Mouse (Mus musculus): ENCODE data around the gene Tfeb. TPM values are rescaled to one million over a fixed set of nuclear protein-coding genes. Genes with fewer than 3 reads are reported as not detected.

Tfeb gene
- polyA plus RNA-seq, 1 experiment from 2014 or later = 2.1 TPM

- Histone ChIP-seq H3K36me3 (ENCODE audit: control insufficient read depth, insufficient read depth, low read length) (no peaks in the 10 kb centered on the region), H3K9me3 (ENCODE audit: control insufficient read depth, low read length) (no peaks in the 10 kb centered on the region), H3K27me3 (ENCODE audit: control insufficient read depth, insufficient read depth, low read length) (no peaks in the 10 kb centered on the region), H3K4me2 (no peak overlapping the region), H3K27ac (ENCODE audit: low read depth, low read length) (no peak overlapping the region), H3K9ac (ENCODE audit: low read length) (no peak overlapping the region), H3K4me3 (ENCODE audit: low read depth, low read length) (no peak overlapping the region), H3K4me1 (ENCODE audit: control insufficient read depth, insufficient read depth, low read length) (peaks cover 2% of the 10 kb centered on the region; the same call in 1 of the 2 replicates)
- ATAC-seq (ENCODE audit: low FRiP score) (no peak), DNase-seq (ENCODE audit: low spot score, missing footprints) (no peak)
- WGBS = 64% methylated on average over 8 of the region's 8 CpGs
Measured at GRCm38 (mm10) chr17:47821339-47821738, 84.5 kb downstream of the Tfeb start.

GRCm38 (mm10) chr17:47831161-47831560, 94.3 kb downstream of the Tfeb start:
- H3K4me1 ChIP-seq (ENCODE audit: control insufficient read depth, insufficient read depth, low read length) = peaks cover 21% of the 10 kb centered on the region
- H3K4me3 ChIP-seq (ENCODE audit: low read depth, low read length) = 0 out of 2 replicates have a peak overlapping the region, but pooled peaks have one; percentile 6
- ATAC-seq (ENCODE audit: low FRiP score) (peak; percentile 40; the same call in 1 of the 2 replicates), DNase-seq (ENCODE audit: low spot score, missing footprints) (no peak)
- no peak overlapping the region for H3K27ac ChIP-seq (ENCODE audit: low read depth, low read length)
- no peaks in the 10 kb centered on the region for H3K36me3 ChIP-seq (ENCODE audit: control insufficient read depth, insufficient read depth, low read length)
- H3K9me3 ChIP-seq (ENCODE audit: control insufficient read depth, low read length) = no peaks in the 10 kb centered on the region
- H3K27me3 ChIP-seq (ENCODE audit: control insufficient read depth, insufficient read depth, low read length) = peaks cover 29% of the 10 kb centered on the region
- 0 out of 2 replicates have a peak overlapping the region, but pooled peaks have one; percentile 40 for H3K9ac ChIP-seq (ENCODE audit: low read length)
- peak overlapping the region; percentile 99 for H3K4me2 ChIP-seq
- 1% methylated on average over 9 of the region's 9 CpGs for WGBS

DNA sequence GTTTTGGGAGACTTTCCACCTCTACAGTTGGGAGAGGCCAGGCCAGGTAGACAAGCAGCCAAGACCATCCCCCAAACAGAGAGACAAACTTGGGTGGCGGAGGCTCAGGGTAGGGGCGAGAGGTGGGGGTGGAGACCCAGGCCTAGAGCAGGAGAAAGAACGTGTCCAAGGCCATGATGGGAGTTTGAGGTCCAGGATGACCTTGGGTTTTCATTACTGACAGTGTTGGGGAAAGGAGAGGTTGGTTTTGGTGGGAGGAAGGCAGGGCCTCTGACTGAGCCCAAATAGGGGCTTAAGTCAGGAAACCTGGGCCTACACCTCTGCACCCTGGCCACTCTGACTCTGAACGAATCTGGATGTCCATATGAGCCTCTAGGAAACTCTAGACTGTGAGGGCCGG, 94.9 kb downstream of the Tfeb start:
- WGBS = 43% methylated on average over 5 of the region's 5 CpGs
- no peaks in the 10 kb centered on the region for H3K9me3 ChIP-seq (ENCODE audit: control insufficient read depth, low read length)
- H3K4me3 ChIP-seq (ENCODE audit: low read depth, low read length) = peak overlapping the region; percentile 61
- peak; percentile 90 for DNase-seq (ENCODE audit: low spot score, missing footprints)
- no peak for ATAC-seq (ENCODE audit: low FRiP score)
- H3K4me1 ChIP-seq (ENCODE audit: control insufficient read depth, insufficient read depth, low read length) = peaks cover 21% of the 10 kb centered on the region
- H3K27me3 ChIP-seq (ENCODE audit: control insufficient read depth, insufficient read depth, low read length) = peaks cover 29% of the 10 kb centered on the region
- peak overlapping the region; percentile 40; the same call in 1 of the 2 replicates for H3K9ac ChIP-seq (ENCODE audit: low read length)
- no peaks in the 10 kb centered on the region for H3K36me3 ChIP-seq (ENCODE audit: control insufficient read depth, insufficient read depth, low read length)
- H3K27ac ChIP-seq (ENCODE audit: low read depth, low read length) = no peak overlapping the region
- peak overlapping the region; percentile 99 for H3K4me2 ChIP-seq

DNA sequence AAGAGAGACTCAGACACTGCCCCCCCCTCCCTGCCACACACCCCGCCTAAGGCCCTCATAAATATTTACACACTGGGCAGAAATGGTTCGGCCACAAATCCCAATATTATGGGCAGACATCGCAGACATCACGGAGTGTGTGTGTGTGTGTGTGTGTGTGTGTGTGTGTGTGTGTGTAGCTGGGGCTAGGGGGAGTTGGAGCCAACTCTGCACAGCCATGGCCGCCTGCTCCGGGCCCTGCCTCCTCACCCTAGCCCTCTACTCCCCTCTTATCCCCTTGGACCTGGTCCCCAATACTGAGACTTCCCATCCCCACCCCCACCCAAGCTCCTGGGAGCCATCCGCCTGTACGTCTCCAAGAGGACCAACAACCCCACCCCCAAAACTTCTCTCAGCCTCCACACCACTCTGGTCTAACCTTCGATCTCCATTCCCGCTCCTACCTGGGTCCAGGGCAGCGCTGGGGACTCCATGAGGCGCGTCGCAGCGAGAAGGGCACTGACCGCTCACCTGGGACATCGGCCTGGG, 95.7 kb downstream of the Tfeb start:
- DNase-seq (ENCODE audit: low spot score, missing footprints) (peak; percentile 93), ATAC-seq (ENCODE audit: low FRiP score) (peak; percentile 65)
- H3K27ac ChIP-seq (ENCODE audit: low read depth, low read length) = no peak overlapping the region
- peak overlapping the region; percentile 99 for H3K4me2 ChIP-seq
- H3K9ac ChIP-seq (ENCODE audit: low read length) = peak overlapping the region; percentile 74
- H3K27me3 ChIP-seq (ENCODE audit: control insufficient read depth, insufficient read depth, low read length) = peaks cover 29% of the 10 kb centered on the region
- under 1% methylated on average over 17 of the region's 17 CpGs for WGBS
- peak overlapping the region; percentile 61 for H3K4me3 ChIP-seq (ENCODE audit: low read depth, low read length)
- H3K9me3 ChIP-seq (ENCODE audit: control insufficient read depth, low read length) = no peaks in the 10 kb centered on the region
- no peaks in the 10 kb centered on the region for H3K36me3 ChIP-seq (ENCODE audit: control insufficient read depth, insufficient read depth, low read length)
- H3K4me1 ChIP-seq (ENCODE audit: control insufficient read depth, insufficient read depth, low read length) = peaks cover 21% of the 10 kb centered on the region

GRCm38 (mm10) chr17:47833029-47833627, 96.3 kb downstream of the Tfeb start:
- H3K9ac ChIP-seq (ENCODE audit: low read length) = peak overlapping the region; percentile 74
- peak overlapping the region; percentile 61 for H3K4me3 ChIP-seq (ENCODE audit: low read depth, low read length)
- DNase-seq (ENCODE audit: low spot score, missing footprints) = peak; percentile 97
- no peaks in the 10 kb centered on the region for H3K36me3 ChIP-seq (ENCODE audit: control insufficient read depth, insufficient read depth, low read length)
- peak overlapping the region; percentile 99 for H3K4me2 ChIP-seq
- H3K4me1 ChIP-seq (ENCODE audit: control insufficient read depth, insufficient read depth, low read length) = peaks cover 21% of the 10 kb centered on the region
- H3K27ac ChIP-seq (ENCODE audit: low read depth, low read length) = no peak overlapping the region
- no peaks in the 10 kb centered on the region for H3K9me3 ChIP-seq (ENCODE audit: control insufficient read depth, low read length)
- under 1% methylated on average over 43 of the region's 45 CpGs for WGBS
- peaks cover 29% of the 10 kb centered on the region for H3K27me3 ChIP-seq (ENCODE audit: control insufficient read depth, insufficient read depth, low read length)
- ATAC-seq (ENCODE audit: low FRiP score) = peak; percentile 60

DNA sequence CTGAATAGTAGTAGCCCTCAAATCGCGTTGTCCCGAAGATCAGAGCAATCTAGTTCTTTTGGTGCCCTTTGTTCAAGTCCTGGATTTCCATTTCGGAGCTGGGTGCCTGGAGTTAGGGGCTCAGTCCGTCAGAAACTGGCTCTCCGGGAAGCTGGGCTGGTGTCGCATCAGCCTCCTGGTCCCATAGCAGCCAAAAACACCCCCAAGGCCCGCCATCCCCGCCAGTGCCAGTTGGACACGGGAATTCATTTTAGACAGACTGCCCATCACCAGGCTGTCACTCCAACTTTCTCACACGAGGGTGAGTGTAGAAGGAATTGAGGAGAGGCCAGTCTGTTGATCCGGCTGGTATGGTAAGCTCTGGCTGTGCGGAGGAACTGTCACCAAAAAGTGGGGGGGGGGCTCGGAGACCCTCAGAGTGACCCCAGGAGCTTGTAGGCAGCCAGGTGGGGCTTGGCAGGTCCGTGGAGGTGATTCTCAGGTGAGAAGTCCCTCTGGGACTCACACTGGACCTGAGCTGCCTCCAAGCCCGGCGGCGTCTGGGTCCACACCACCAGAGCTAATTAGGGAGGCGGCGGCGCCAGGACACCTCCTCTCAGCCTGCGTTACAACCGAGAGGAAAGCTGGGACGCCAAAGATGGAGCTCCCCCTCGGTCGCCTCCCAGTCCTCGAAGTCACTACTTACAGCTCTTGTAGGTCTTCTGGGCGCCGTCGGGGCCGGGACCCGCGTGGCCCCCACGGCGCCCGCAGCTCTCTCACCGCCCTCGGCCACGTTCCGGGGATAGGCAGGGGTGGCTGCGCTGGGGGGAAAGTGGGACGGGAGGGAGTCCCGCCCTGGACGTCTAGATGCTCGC, 97.0 kb downstream of the Tfeb start:
- no peaks in the 10 kb centered on the region for H3K36me3 ChIP-seq (ENCODE audit: control insufficient read depth, insufficient read depth, low read length)
- peak overlapping the region; percentile 99 for H3K4me2 ChIP-seq
- H3K4me3 ChIP-seq (ENCODE audit: low read depth, low read length) = peak overlapping the region; percentile 61
- H3K27me3 ChIP-seq (ENCODE audit: control insufficient read depth, insufficient read depth, low read length) = peaks cover 29% of the 10 kb centered on the region
- ATAC-seq (ENCODE audit: low FRiP score) (no peak), DNase-seq (ENCODE audit: low spot score, missing footprints) (peak; percentile 91)
- H3K27ac ChIP-seq (ENCODE audit: low read depth, low read length) = no peak overlapping the region
- peaks cover 21% of the 10 kb centered on the region for H3K4me1 ChIP-seq (ENCODE audit: control insufficient read depth, insufficient read depth, low read length)
- H3K9ac ChIP-seq (ENCODE audit: low read length) = peak overlapping the region; percentile 74; the same call in 1 of the 2 replicates
- H3K9me3 ChIP-seq (ENCODE audit: control insufficient read depth, low read length) = no peaks in the 10 kb centered on the region
- WGBS = 2% methylated on average over 43 of the region's 45 CpGs

DNA sequence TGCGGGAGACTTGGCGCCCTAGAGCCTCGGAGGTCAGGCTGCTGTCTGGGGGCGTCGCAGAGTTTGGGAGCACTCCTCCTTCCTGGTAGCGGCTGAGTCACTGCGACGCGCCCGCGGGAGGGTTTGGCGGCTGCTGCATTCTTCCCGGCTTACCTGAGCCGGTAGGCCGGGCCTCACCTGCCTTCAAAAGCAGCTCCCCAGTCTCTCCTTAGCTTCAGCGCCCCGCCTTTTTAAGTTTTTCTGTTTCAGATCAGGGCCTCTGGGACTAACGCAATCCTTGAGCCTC, 97.6 kb downstream of the Tfeb start, which contains the start of gene Mdfi:
Mdfi (minus strand) TSS at position 210 of the 286 bp plus-strand sequence.
- H3K27me3 ChIP-seq (ENCODE audit: control insufficient read depth, insufficient read depth, low read length) = peaks cover 29% of the 10 kb centered on the region
- H3K4me2 ChIP-seq = peak within 1 kb of the TSS; percentile 99
- no peak for DNase-seq (ENCODE audit: low spot score, missing footprints)
- H3K27ac ChIP-seq (ENCODE audit: low read depth, low read length) = no peak within 1 kb of the TSS
- no peaks in the 10 kb centered on the region for H3K36me3 ChIP-seq (ENCODE audit: control insufficient read depth, insufficient read depth, low read length)
- no peaks in the 10 kb centered on the region for H3K9me3 ChIP-seq (ENCODE audit: control insufficient read depth, low read length)
- peaks cover 21% of the 10 kb centered on the region for H3K4me1 ChIP-seq (ENCODE audit: control insufficient read depth, insufficient read depth, low read length)
- no peak for ATAC-seq (ENCODE audit: low FRiP score)
- H3K9ac ChIP-seq (ENCODE audit: low read length) = peak within 1 kb of the TSS; percentile 74; the same call in 1 of the 2 replicates
- H3K4me3 ChIP-seq (ENCODE audit: low read depth, low read length) = peak within 1 kb of the TSS; percentile 61
- 3% methylated on average over 18 of the region's 18 CpGs for WGBS

GRCm38 (mm10) chr17:47837808-47838207, 101.0 kb downstream of the Tfeb start:
- H3K27me3 ChIP-seq (ENCODE audit: control insufficient read depth, insufficient read depth, low read length) = peaks cover 28% of the 10 kb centered on the region
- 62% methylated on average over 6 of the region's 6 CpGs for WGBS
- DNase-seq (ENCODE audit: low spot score, missing footprints) = no peak

GRCm38 (mm10) chr17:47841521-47841920, 104.7 kb downstream of the Tfeb start:
- ATAC-seq (ENCODE audit: low FRiP score) = no peak
- H3K4me3 ChIP-seq (ENCODE audit: low read depth, low read length) = no peak overlapping the region
- no peaks in the 10 kb centered on the region for H3K4me1 ChIP-seq (ENCODE audit: control insufficient read depth, insufficient read depth, low read length)
- WGBS = 88% methylated on average over 8 of the region's 8 CpGs
- H3K27me3 ChIP-seq (ENCODE audit: control insufficient read depth, insufficient read depth, low read length) = no peaks in the 10 kb centered on the region; the same call in 1 of the 2 replicates
- no peaks in the 10 kb centered on the region for H3K9me3 ChIP-seq (ENCODE audit: control insufficient read depth, low read length)
- H3K9ac ChIP-seq (ENCODE audit: low read length) = no peak overlapping the region
- DNase-seq (ENCODE audit: low spot score, missing footprints) = no peak
- no peak overlapping the region for H3K27ac ChIP-seq (ENCODE audit: low read depth, low read length)
- H3K36me3 ChIP-seq (ENCODE audit: control insufficient read depth, insufficient read depth, low read length) = no peaks in the 10 kb centered on the region
- no peak overlapping the region for H3K4me2 ChIP-seq

More at GRCm38 (mm10) chr17:47837808-47838207, 101.0 kb downstream of the Tfeb start:
- Histone ChIP-seq H3K4me2 (no peak overlapping the region), H3K4me1 (ENCODE audit: control insufficient read depth, insufficient read depth, low read length) (peaks cover 9% of the 10 kb centered on the region), H3K36me3 (ENCODE audit: control insufficient read depth, insufficient read depth, low read length) (no peaks in the 10 kb centered on the region), H3K9me3 (ENCODE audit: control insufficient read depth, low read length) (no peaks in the 10 kb centered on the region), H3K27ac (ENCODE audit: low read depth, low read length) (no peak overlapping the region), H3K4me3 (ENCODE audit: low read depth, low read length) (no peak overlapping the region), H3K9ac (ENCODE audit: low read length) (no peak overlapping the region)
- ATAC-seq (ENCODE audit: low FRiP score) = no peak

Measured in midbrain, embryonic 11.5 days (tissue).